Mouse (Mus musculus) retina, postnatal 1 day (tissue): Measurements from ENCODE around the gene Kcna6.

Source experiments
- DNase-seq: peaks from one replicate; pipeline ENCODE4 v3.0.0-alpha.2; 2012

Gene Kcna6

DNA sequence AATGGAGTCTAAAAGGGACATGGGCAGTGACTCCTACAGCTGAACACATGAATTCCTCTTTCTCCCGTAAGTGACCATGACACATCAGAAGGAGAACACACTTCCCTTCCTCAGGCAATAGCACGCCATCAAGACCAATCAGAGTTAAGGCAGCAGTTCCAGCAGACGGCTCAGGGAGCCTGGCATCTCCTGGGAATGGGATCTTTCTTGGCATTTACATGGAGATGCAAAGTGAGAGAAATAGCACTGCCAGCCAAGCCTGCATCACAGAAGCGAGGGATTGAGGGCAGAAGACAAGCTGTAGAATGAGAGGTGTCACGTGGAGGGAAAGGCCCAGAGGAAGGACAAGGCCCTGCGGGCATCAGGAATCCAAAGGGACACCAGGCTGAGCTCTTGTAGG, 7.8 kb downstream of the Kcna6 start:
- peak; percentile 80 for DNase-seq

DNA sequence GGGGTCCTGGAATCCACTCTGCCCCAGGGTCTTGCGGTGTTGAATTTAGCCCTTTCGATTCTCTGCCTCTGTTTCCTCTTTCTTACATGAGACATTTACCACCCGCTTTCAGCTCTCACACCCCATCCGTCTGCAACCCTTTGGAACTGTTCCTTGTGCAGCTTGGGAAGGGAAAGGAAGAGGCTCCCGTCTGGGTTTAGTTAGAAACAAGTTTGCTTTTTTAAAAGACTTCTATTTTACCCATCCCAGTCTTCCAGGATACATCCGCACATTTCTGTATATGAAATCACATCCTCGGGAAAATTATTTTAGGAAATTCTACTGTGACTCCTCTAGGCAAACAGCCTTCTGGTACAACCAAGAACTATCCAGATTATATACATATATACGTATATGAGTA, 11.7 kb downstream of the Kcna6 start:
- no peak for DNase-seq

DNA sequence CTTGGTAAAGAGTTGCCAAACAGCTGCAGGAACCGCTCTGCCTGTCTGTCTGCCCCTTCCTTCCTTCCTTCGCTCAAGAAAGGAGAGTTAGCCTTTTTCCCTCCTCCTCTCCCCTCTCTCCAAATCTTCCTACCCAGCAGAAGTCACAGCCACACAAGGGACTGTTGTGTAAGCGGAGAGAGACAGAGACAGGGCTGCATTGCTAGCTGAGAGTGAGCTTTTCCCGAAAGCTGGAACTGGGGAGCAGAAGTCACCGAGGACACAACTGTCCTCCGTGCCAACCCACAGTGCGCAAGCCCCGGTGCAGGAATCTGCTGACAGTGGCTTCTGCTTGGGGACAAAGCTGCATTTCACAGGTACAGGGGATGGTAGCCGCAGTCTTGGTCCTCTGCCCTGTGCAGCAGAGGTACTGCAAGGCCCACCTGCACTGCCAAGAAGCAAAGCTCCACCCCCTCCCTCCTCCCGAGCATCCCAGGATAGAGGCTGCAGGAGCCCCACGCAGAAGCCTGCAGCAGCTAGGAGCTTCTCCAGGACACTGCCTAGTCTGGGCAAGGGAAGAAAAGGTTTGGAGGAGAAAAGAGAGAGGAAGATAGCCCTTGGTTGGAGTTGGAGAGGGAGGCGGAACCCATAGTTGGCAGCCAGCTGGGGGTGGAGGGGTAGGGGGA, 21.9 kb downstream of the Kcna6 start:
- no peak for DNase-seq

DNA sequence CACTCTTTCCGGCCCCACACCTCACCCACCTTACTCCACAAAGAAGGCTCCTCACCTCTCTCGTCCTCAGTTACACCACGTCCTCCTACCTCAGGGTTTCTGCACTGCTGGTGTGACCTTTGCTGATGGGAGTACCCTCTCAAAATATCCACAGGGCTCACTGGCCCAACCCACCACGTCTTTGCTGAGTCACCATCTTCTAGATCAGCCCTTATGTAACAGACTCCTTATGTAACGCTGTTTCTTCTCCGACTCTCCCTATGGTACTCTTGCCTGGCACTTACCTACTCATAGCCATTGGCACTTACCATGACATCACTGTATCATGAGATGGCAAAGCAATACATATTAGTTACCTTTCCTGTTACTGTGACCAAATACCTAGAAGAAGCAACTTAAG, 27.9 kb downstream of the Kcna6 start:
- DNase-seq, result no peak

DNA sequence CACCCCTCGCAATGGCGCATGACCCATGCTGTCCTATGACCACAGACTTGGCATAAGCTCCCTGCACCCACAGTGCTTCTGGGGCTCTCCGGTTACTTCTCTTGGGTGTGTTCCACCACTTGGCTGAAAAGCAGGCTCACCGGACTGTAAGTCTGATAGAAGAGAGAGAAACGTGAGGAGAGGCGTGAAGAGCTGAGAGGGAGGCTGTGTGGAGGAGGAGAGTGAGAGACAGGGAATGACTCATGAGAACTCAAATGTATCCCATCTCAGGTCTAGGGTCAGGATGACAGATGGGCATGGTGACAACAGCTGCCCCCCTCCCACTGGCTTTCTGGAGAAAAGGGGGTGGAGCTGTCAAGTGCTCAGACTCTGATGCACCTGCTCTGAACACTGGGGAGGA, 34.5 kb downstream of the Kcna6 start:
- DNase-seq, result peak; percentile 6

DNA sequence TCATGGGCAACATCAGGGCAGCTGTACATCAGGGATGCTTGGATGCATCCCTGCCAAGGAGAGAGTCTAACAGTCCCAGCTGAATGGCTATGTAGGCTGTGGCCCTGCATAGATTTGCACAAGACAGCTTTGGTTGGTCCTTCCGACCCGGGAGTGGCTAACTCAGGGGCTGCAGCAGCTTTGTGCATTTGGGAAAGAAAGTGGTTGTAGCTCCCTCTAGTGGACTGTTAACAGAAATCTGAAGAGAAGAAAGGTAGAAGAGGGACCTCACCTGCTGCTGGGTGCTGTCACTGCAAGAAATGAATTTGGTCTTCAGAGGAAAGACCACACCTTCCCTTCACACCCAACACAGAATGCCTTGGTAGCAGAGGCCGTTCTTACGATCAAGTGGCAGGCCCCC, 36.0 kb downstream of the Kcna6 start:
- DNase-seq, result peak; percentile 78

DNA sequence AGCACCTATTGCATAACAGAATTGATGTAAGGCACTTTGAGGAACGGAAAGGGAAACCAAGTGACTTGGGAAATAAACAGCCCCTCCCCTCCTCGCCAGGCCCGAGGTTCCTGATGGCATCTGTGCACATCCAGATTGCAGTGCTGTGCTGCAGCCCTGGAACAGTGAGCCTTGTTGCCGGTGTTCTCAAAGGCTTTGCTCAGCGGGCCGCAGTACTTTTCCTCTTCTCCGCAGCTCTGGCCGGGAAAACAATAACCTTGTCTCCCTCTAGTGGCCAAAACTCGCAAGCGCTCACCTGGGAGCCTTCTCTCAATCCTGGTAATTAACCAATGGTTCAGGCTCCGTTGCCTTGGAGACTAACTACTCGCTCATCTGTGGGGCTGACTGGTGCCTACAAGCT, 38.4 kb downstream of the Kcna6 start:
- peak; percentile 84 for DNase-seq

DNA sequence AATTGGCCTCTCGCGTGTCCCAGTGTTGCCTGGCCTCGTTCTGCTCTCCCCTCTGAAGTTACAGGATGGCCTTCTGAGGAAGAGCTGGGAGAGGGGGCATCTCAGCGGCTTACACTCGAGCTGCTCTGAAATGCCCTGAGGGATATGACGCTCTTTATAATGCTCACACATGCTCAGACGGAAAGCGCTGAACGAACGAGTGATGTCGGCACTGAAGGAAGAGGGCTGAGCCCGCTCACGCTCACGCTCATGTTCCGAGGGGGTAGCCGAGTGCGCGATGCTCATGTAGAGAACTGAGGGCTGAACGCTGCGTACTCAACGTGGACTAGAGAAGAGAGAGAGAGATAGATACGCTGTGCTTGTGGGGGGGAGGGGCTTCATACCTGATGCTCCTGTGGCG, 39.3 kb downstream of the Kcna6 start:
- DNase-seq, result peak; percentile 68

DNA sequence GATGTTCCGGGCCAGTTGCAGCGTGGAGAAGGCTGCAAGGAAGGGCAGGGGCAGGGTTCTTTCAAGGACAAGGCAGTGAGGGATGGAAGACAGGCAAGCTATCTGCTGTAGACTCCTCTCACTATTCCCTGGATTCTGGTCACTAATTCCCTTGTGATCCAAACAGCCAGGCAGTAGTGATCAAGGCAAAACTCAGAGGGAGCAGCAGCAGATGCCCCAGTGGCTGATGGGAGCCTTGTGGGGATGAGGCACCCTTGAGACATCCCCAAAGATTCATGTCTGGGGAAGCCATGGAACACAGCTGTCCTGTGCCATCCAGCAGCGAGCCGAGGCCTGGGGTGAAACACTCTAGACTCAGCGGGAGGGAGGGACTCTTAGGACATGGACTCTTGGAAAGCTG, 40.5 kb downstream of the Kcna6 start:
- DNase-seq, result no peak

DNA sequence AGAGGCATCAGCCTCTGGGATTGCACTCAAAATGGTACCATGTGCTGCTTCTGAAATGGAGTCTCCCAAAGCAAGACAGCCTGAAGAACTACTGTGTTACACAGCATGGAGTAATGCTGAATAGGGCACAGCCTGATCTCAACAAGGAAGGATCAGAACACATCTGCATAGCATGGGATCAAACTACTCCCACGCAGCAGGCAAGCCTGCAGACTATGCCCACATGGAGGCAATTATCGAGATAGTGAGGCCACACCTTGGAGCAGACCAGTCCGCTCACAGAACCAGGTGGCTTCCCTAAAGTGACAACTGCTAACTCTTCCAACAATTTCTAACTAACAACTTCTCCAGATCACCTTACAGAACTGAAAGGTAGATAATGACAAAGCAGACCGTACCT, 53.4 kb downstream of the Kcna6 start:
- no peak for DNase-seq

DNA sequence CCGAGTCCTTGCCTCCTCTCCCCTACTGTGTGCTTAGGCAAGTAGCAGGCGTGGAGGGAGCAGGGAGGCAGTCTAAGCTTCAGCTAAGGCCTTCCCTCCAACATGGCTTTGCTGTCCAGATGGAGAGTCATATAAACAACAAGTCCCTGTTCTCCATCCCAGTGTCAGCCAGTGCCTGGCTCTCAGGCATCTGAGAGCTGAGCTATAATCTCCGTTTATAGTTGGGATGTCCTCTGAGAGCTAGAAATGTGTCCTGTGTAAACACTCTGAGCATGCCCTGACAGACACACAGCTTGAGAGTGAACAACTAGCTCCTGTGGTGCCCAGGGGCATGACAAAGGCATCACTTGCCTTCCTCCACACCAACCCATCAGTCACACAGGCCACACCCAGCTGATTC, 55.3 kb downstream of the Kcna6 start:
- no peak for DNase-seq

DNA sequence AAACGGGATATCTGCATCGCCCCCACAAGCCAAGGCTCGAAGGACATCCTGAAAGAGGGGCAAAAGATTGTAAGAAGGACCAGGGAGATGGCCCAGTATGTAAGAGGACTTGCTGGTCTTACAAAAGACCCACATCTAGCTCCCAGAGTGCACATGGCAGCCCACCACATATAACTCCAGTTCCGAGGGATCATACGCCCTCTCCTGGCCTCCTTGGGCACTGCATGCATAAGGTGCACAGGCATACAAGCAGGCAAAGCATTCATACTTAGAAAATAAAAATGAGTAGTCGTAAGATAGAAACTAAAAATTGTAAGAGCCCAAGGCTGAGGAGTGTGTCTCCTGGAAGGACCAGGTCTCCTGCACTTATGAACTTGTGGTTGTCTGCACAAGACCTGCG, 61.5 kb downstream of the Kcna6 start:
- no peak for DNase-seq

DNA sequence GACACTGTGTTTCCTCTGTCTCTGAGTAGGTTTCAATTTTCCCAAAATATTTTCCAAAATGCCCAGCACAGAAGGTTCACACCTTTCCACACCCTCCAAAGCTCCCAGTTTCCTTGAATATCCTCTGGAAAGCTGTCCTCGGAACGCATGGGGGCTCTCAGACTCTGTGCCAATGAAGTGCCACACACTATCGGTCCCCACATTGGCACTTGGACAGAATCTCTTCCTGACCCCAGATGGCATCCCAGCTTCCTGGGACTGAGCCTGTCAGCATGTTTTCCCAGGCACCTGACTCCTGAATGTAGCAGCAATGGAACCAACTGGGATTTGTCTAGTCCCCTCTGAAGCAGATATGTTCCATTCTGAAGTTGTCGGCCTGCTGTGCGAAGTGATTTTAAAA, 73.5 kb downstream of the Kcna6 start:
- no peak for DNase-seq

DNA sequence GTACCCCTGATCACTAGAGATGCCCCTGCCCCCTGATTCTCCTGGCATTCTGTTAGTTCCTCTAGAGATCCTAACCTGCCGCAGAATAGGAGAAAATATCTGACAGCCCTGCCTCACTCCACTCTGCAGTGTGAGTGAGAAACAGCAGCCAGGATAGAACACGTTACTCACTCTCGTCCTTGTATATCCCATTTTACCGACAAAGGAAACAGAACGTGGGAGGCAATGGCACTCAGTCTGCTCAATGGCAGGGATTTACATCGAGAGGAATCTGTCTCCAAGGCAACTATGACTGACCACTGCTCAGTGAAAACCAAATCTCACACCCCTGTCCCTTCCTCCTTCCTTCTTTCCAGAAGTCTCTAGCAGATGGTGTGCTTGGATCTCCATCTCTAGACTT, 74.4 kb downstream of the Kcna6 start:
- no peak for DNase-seq

DNA sequence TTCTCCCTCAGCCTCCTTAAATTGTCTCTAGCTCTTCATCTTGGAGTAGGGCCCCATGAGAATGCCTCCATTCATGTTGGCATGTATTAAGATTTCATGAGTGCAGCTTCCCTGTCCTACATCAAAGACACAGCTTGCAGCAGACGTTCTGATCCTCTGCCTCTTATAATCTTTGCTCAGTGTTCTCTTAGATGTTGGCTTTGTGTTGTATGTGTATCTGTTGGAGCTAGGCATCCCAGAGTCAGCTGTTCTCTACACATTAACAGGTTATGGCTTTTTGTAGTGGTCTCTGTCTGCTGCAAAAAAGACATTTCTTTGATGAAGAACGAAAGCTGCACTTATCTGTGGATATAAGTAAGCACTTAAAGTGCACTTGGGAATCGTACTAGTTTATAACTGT, 75.9 kb downstream of the Kcna6 start:
- no peak for DNase-seq
